ENCODE assay signal across 16 mouse cellular contexts in genomic region chr13:18859389-18859788, GRCm38 (mm10).
"Had no signal": no experiment of that assay in that cellular context is flagged by ENCODE, and none has a peak within 500 bp of the region (broad histone marks: within the 10 kb centered on the region; RNA-seq: fewer than 3 reads in every experiment).

No protein-coding gene starts in this region.

- H3K9me3 ChIP-seq: megakaryocyte, embryonic 14.5 days; midbrain, embryonic 13.5 days; midbrain, embryonic 15.5 days; neural tube, embryonic 12.5 days; stomach, embryonic 15.5 days had no signal

- DNase-seq: lung, adult 18-20 months; lung, embryonic 14.5 days; lung, postnatal 10 days; lung, postnatal 36 days; right cerebral cortex, postnatal 14 days; thymus, adult 2 months; thymus, postnatal 25 days; thymus, postnatal 4 days had no signal

- H3K27me3 ChIP-seq: megakaryocyte, embryonic 14.5 days; midbrain, embryonic 13.5 days; midbrain, embryonic 15.5 days; neural tube, embryonic 12.5 days; stomach, embryonic 15.5 days had no signal

- H3K27ac ChIP-seq: macrophage; midbrain, embryonic 13.5 days; midbrain, embryonic 15.5 days; neural tube, embryonic 12.5 days; stomach, embryonic 15.5 days; stomach, postnatal 0 days had no signal

- ATAC-seq: midbrain, embryonic 13.5 days; midbrain, embryonic 15.5 days had no signal

- H3K4me2 ChIP-seq: lung, embryonic 14.5 days; midbrain, embryonic 11.5 days; midbrain, embryonic 13.5 days; midbrain, embryonic 15.5 days; neural tube, embryonic 12.5 days; stomach, embryonic 15.5 days had no signal

- H3K36me3 ChIP-seq: stomach, embryonic 15.5 days had no signal

- H3K4me3 ChIP-seq: megakaryocyte, embryonic 14.5 days; midbrain, embryonic 13.5 days; midbrain, embryonic 15.5 days; neural tube, embryonic 12.5 days; stomach, embryonic 15.5 days had no signal

- H3K4me1 ChIP-seq: neural tube, embryonic 12.5 days; stomach, embryonic 15.5 days had no signal

- H3K9ac ChIP-seq: lung, embryonic 14.5 days; midbrain, embryonic 13.5 days; midbrain, embryonic 15.5 days; neural tube, embryonic 12.5 days; stomach, embryonic 15.5 days had no signal
